ENCODE assay signal across 9 mouse cellular contexts in genomic region chr16:33820269-33821178, GRCm38 (mm10). TPM values are rescaled to one million over a fixed set of nuclear protein-coding genes. Genes with fewer than 3 reads are reported as not detected.
A peak's percentile ranks its signal among the peaks of the same experiment; 100 is the strongest.
DNase-seq lines count a peak whose midpoint lies in the region; TF ChIP-seq lines count a peak whose summit lies in the region.
"Had no signal": no experiment of that assay in that cellular context is flagged by ENCODE, and none has a peak within 500 bp of the region (broad histone marks: within the 10 kb centered on the region; RNA-seq: fewer than 3 reads in every experiment).

No protein-coding gene starts in this region.

- H3K9me3 ChIP-seq in ES-E14 (ENCODE audit: control insufficient read depth, insufficient read depth, low read depth, low read length), result no peaks in the 10 kb centered on the region
- no peaks in the 10 kb centered on the region for H3K9me3 ChIP-seq in forebrain, embryonic 10.5 days
- H3K9me3 ChIP-seq: limb, embryonic 12.5 days had no signal

- H3K27ac ChIP-seq in ES-E14 (ENCODE audit: insufficient read depth, low read depth, low read length, poor library complexity, severe bottlenecking), result no peak overlapping the region
- H3K27ac ChIP-seq in forebrain, embryonic 10.5 days, result no peak overlapping the region
- H3K27ac ChIP-seq: limb, embryonic 12.5 days had no signal

- WGBS in forebrain, embryonic 10.5 days, result 21% methylated on average over 17 of the region's 17 CpGs

- H3K4me3 ChIP-seq in ES-E14 (ENCODE audit: insufficient read depth in 1 of 2, low read depth in 1 of 2, low read length in 2 of 2, poor library complexity in 1 of 2, severe bottlenecking in 1 of 2), result no peak overlapping the region
- no peak overlapping the region for H3K4me3 ChIP-seq in forebrain, embryonic 10.5 days
- H3K4me3 ChIP-seq: limb, embryonic 12.5 days had no signal

- H3K36me3 ChIP-seq in ES-E14 (ENCODE audit: control insufficient read depth, insufficient read depth, low read length, poor library complexity, severe bottlenecking), result no peaks in the 10 kb centered on the region
- H3K36me3 ChIP-seq in forebrain, embryonic 10.5 days (replicated peaks), result no peaks in the 10 kb centered on the region
- H3K36me3 ChIP-seq: limb, embryonic 12.5 days had no signal

- intact Hi-C loops in heart, postnatal 10 days (cut with DNase I), result loop anchor here (1.0 to 2.0 kb wide), 3 partner anchors 131 to 294 kb away; no protein-coding TSS in a partner anchor

- TF ChIP-seq POLR2A in brain, embryonic 14.5 days (IDR thresholded peaks at IDR 0.05; ENCODE audit: borderline replicate concordance, extremely low read depth, insufficient read depth, insufficient read length, poor library complexity, severe bottlenecking), result no peak

- peak; percentile 87 for DNase-seq in ES-E14 (ENCODE audit: low read depth, low spot score)
- peak; percentile 91 for DNase-seq in brain, embryonic 14.5 days (ENCODE audit: low read depth)
- peak; percentile 75 for DNase-seq in forebrain, embryonic 10.5 days (ENCODE audit: extremely low spot score, low spot score)
- peak; percentile 92 to 96 for DNase-seq in heart, postnatal 10 days
- DNase-seq in layer of hippocampus, adult 9-11 months, result peak; percentile 69
- DNase-seq in lung, postnatal 36 days, result peak; percentile 93
- DNase-seq in right cerebral cortex, postnatal 10 days (ENCODE audit: low spot score in 2 of 2), result peak; percentile 87 to 92
- DNase-seq in urinary bladder, postnatal 10 days (ENCODE audit: low spot score), result peak; percentile 61

- peak; percentile 85 for TF ChIP-seq CTCF in brain, embryonic 14.5 days (IDR thresholded peaks at IDR 0.05; ENCODE audit: borderline replicate concordance, extremely low read depth, insufficient read depth, insufficient read length)

- H3K4me1 ChIP-seq in ES-E14 (ENCODE audit: control insufficient read depth in 2 of 2, insufficient read depth in 2 of 2, low read length in 2 of 2, poor library complexity in 1 of 2), result no peaks in the 10 kb centered on the region
- peaks cover 10% of the 10 kb centered on the region for H3K4me1 ChIP-seq in forebrain, embryonic 10.5 days

- peaks cover 16% of the 10 kb centered on the region for H3K27me3 ChIP-seq in forebrain, embryonic 10.5 days (ENCODE audit: poor library complexity, severe bottlenecking)

- no peak overlapping the region for H3K9ac ChIP-seq in ES-E14 (ENCODE audit: insufficient read depth, low read depth, low read length, poor library complexity, severe bottlenecking)
- H3K9ac ChIP-seq: limb, embryonic 12.5 days had no signal

- in situ Hi-C loops in ES-E14 (cut with MboI; ENCODE audit: low sequenced_read_pairs in 2 of 2, unreplicated experiment in 2 of 2), result loop anchor here (5.0 to 25.0 kb wide), 4 partner anchors 124 to 292 kb away; no protein-coding TSS in a partner anchor

TF ChIP-seq in ES-E14, 5 proteins besides CTCF, POLR2A, EP300 and RAD21:
- TF ChIP-seq MAFK (IDR thresholded peaks at IDR 0.05; ENCODE audit: insufficient read depth, low read depth, low read length) (no peak), HCFC1 (IDR thresholded peaks at IDR 0.05; ENCODE audit: borderline replicate concordance, insufficient read depth, low read length) (no peak), ZC3H11A (IDR thresholded peaks at IDR 0.05; ENCODE audit: borderline replicate concordance, low read depth, low read length) (peak; percentile 83), ZNF384 (IDR thresholded peaks at IDR 0.05; ENCODE audit: low read depth, low read length) (peak; percentile 81)

RNA-seq across cellular contexts. Expression of gene Itgb5, which starts 8.9 kb away (rescaled TPM):
- total RNA-seq in ES-E14 (2012; rRNA removed), result 60.6 and 101 TPM in 2 replicates
- 22.4 and 36.7 TPM in 2 replicates for polyA plus RNA-seq in brain, embryonic 14.5 days (2012; rRNA removed)
- 10.6 and 14.3 TPM in 2 replicates for polyA plus RNA-seq in forebrain, embryonic 10.5 days (2016; fragmentation: Nextera tagmentation; extraction: Ambion mirVana)
- total RNA-seq in heart, postnatal 10 days (2021), result 10 to 100 TPM; 83.0 to 85.0 TPM

RNA-seq across cellular contexts. Expression of gene Muc13, which starts 26.7 kb away (rescaled TPM):
- total RNA-seq in ES-E14 (2012; rRNA removed), result 0.05 and 0.22 TPM in 2 replicates
- 0.08 and 0.19 TPM in 2 replicates for polyA plus RNA-seq in brain, embryonic 14.5 days (2012; rRNA removed)
- 0.24 and 0.38 TPM in 2 replicates for polyA plus RNA-seq in forebrain, embryonic 10.5 days (2016; fragmentation: Nextera tagmentation; extraction: Ambion mirVana)
- total RNA-seq in heart, postnatal 10 days (2021), result under 1 TPM in 1 of 2 experiments, not detected in 1; 0.07 TPM
